Mouse (Mus musculus): Measurements from ENCODE around the gene Gm21988. TPM values are rescaled to one million over a fixed set of nuclear protein-coding genes. Genes with fewer than 3 reads are reported as not detected.

Gene Gm21988
- polyA plus RNA-seq, 1 experiment from 2014 or later = 13.8 TPM

MicroRNAs encoded within 50 kb of the gene (microRNA counts, 519-probe panel; counts per million panel counts)
- microRNA mmu-miR-195 (not detected), microRNA mmu-miR-497 (2,040 counts per million, percentile 31 among the panel's probes with 10 or more counts)

Small RNA genes lying within 50 kb of the gene (microRNA-seq; reads per million reads assigned to microRNA genes)
- gene Mir195a (427 reads per million, percentile 68 among the genes with 10 or more reads in this experiment), gene Mir497 (not detected), gene Mir497b (not detected)

Other genes with a start within 250 kb of the Gm21988 start
- gene Gabarap, start 248.7 kb downstream of the Gm21988 start, polyA plus RNA-seq (2015; fragmentation: Nextera tagmentation; extraction: Ambion mirVana) = 576 and 581 TPM in 2 replicates
- 54.2 and 55.4 TPM in 2 replicates for gene Phf23, start 244.1 kb downstream of the Gm21988 start, polyA plus RNA-seq (2015; fragmentation: Nextera tagmentation; extraction: Ambion mirVana)
- gene Dvl2, start 239.2 kb downstream of the Gm21988 start, polyA plus RNA-seq (2015; fragmentation: Nextera tagmentation; extraction: Ambion mirVana) = 21.0 and 25.4 TPM in 2 replicates
- gene Acadvl, start 224.4 kb downstream of the Gm21988 start, polyA plus RNA-seq (2015; fragmentation: Nextera tagmentation; extraction: Ambion mirVana) = 66.6 and 69.1 TPM in 2 replicates
- gene Dlg4, start 222.9 kb downstream of the Gm21988 start, polyA plus RNA-seq (2015; fragmentation: Nextera tagmentation; extraction: Ambion mirVana) = 23.1 and 23.4 TPM in 2 replicates
- gene Asgr1, start 185.7 kb downstream of the Gm21988 start, polyA plus RNA-seq (2015; fragmentation: Nextera tagmentation; extraction: Ambion mirVana) = 3.9 and 4.4 TPM in 2 replicates
- not detected in 2 replicates for gene Asgr2, start 147.2 kb downstream of the Gm21988 start, polyA plus RNA-seq (2015; fragmentation: Nextera tagmentation; extraction: Ambion mirVana)
- 1.2 and 1.4 TPM in 2 replicates for gene Mgl2, start 109.5 kb downstream of the Gm21988 start, polyA plus RNA-seq (2015; fragmentation: Nextera tagmentation; extraction: Ambion mirVana)
- gene Clec10a, start 83.6 kb downstream of the Gm21988 start, polyA plus RNA-seq (2015; fragmentation: Nextera tagmentation; extraction: Ambion mirVana) = 1.0 and 1.2 TPM in 2 replicates
- gene Slc16a11, start 27.1 kb downstream of the Gm21988 start, polyA plus RNA-seq (2015; fragmentation: Nextera tagmentation; extraction: Ambion mirVana) = 8.7 and 9.7 TPM in 2 replicates
- 11.9 and 15.2 TPM in 2 replicates for gene Slc16a13, start 18.8 kb downstream of the Gm21988 start, polyA plus RNA-seq (2015; fragmentation: Nextera tagmentation; extraction: Ambion mirVana)
- 5.1 and 6.6 TPM in 2 replicates for gene Bcl6b, start 10.0 kb downstream of the Gm21988 start, polyA plus RNA-seq (2015; fragmentation: Nextera tagmentation; extraction: Ambion mirVana)
- gene 0610010K14Rik, start 1.9 kb downstream of the Gm21988 start, polyA plus RNA-seq (2015; fragmentation: Nextera tagmentation; extraction: Ambion mirVana) = 167 and 175 TPM in 2 replicates
- gene Rnasek, start within 50 bp of the Gm21988 start, polyA plus RNA-seq (2015; fragmentation: Nextera tagmentation; extraction: Ambion mirVana) = 416 and 443 TPM in 2 replicates
- gene Alox12, start 15.5 kb upstream of the Gm21988 start, polyA plus RNA-seq (2015; fragmentation: Nextera tagmentation; extraction: Ambion mirVana) = 1.1 and 1.3 TPM in 2 replicates
- gene Alox12e, start 82.8 kb upstream of the Gm21988 start, polyA plus RNA-seq (2015; fragmentation: Nextera tagmentation; extraction: Ambion mirVana) = 0.09 and 0.14 TPM in 2 replicates
- 0.06 TPM in 1 of 2 replicates, not detected in the other for gene Alox15, start 112.2 kb upstream of the Gm21988 start, polyA plus RNA-seq (2015; fragmentation: Nextera tagmentation; extraction: Ambion mirVana)
- gene Pelp1, start 170.2 kb upstream of the Gm21988 start, polyA plus RNA-seq (2015; fragmentation: Nextera tagmentation; extraction: Ambion mirVana) = 31.7 and 37.0 TPM in 2 replicates
- 54.9 and 55.6 TPM in 2 replicates for gene Arrb2, start 192.8 kb upstream of the Gm21988 start, polyA plus RNA-seq (2015; fragmentation: Nextera tagmentation; extraction: Ambion mirVana)
- 42.9 and 46.3 TPM in 2 replicates for gene Med11, start 212.1 kb upstream of the Gm21988 start, polyA plus RNA-seq (2015; fragmentation: Nextera tagmentation; extraction: Ambion mirVana)
- 0.86 and 1.3 TPM in 2 replicates for gene Zmynd15, start 219.6 kb upstream of the Gm21988 start, polyA plus RNA-seq (2015; fragmentation: Nextera tagmentation; extraction: Ambion mirVana)
- gene Cxcl16, start 220.2 kb upstream of the Gm21988 start, polyA plus RNA-seq (2015; fragmentation: Nextera tagmentation; extraction: Ambion mirVana) = 6.0 and 7.3 TPM in 2 replicates